Mouse (Mus musculus) forebrain, embryonic 13.5 days (tissue): Measurements from ENCODE around the gene Gskip. TPM values are rescaled to one million over a fixed set of nuclear protein-coding genes. Genes with fewer than 3 reads are reported as not detected.
A peak's percentile ranks its signal among the peaks of the same experiment; 100 is the strongest.

Experiments used
- ATAC-seq: fragments of 200-750 bp; cut with Nextera tagmentation; 2 replicates; pipeline ENCODE4 v1.8.0; 2017
- H3K27ac ChIP-seq: fragments of 300-500 bp; sonication (generic); 2 replicates; pipeline ENCODE4 v1.5.1; 2015; ENCODE audit warnings: inconsistent platforms, mild to moderate bottlenecking, moderate library complexity
- H3K27me3 ChIP-seq: fragments of 300-500 bp; sonication (generic); 2 replicates; pipeline ENCODE4 v1.6.1; 2015; ENCODE audit warnings: mild to moderate bottlenecking, inconsistent platforms
- H3K36me3 ChIP-seq: fragments of 300-500 bp; sonication (generic); 2 replicates; pipeline ENCODE4 v1.6.1; 2015; ENCODE audit warnings: mild to moderate bottlenecking, inconsistent platforms; ENCODE audit not compliant: poor library complexity, severe bottlenecking
- H3K4me1 ChIP-seq: fragments of 300-500 bp; sonication (generic); 2 replicates; pipeline ENCODE4 v1.6.1; 2015; ENCODE audit warnings: inconsistent platforms
- H3K4me2 ChIP-seq: fragments of 300-500 bp; sonication (generic); 2 replicates; pipeline ENCODE4 v1.6.1; 2015; ENCODE audit warnings: inconsistent platforms, mild to moderate bottlenecking, moderate library complexity
- H3K4me3 ChIP-seq: fragments of 300-500 bp; sonication (generic); 2 replicates; pipeline ENCODE4 v1.5.1; 2015; ENCODE audit warnings: mild to moderate bottlenecking, inconsistent platforms
- H3K9ac ChIP-seq: fragments of 300-500 bp; sonication (generic); 2 replicates; pipeline ENCODE4 v1.6.1; 2015; ENCODE audit warnings: mild to moderate bottlenecking, inconsistent platforms
- H3K9me3 ChIP-seq: fragments of 300-500 bp; sonication (generic); replicated peaks from 2 replicates; pipeline ENCODE4 v1.6.1; 2016; ENCODE audit warnings: inconsistent platforms
- WGBS: fragments of 180-500 bp; shearing (Covaris S2); methylation state at CpG from one replicate; pipeline ENCODE4 v1.1.7; 2015; 5-methylcytosine and 5-hydroxymethylcytosine counted together
- polyA plus RNA-seq: library from polyadenylated mRNA; unstranded; fragments of >200 nt; fragmentation: Nextera tagmentation; extraction: Ambion mirVana; gene quantifications from 2 replicates; pipeline ENCODE4 v1.2.1, GENCODE M21; 2015

Gskip gene
- polyA plus RNA-seq, 1 experiment from 2014 or later: 28.9 TPM

GRCm38 (mm10) chr12:105689435-105689834 is 4.8 kb downstream of the Gskip start:
- Histone ChIP-seq H3K36me3 (peaks cover 52% of the 10 kb centered on the region), H3K4me1 (peaks cover 12% of the 10 kb centered on the region), H3K27ac (no peak overlapping the region), H3K9ac (no peak overlapping the region), H3K9me3 (no peaks in the 10 kb centered on the region), H3K4me3 (no peak overlapping the region), H3K27me3 (no peaks in the 10 kb centered on the region), H3K4me2 (no peak overlapping the region)
- ATAC-seq: no peak
- 95% methylated on average over 13 of the region's 13 CpGs for whole genome bisulfite sequencing

DNA sequence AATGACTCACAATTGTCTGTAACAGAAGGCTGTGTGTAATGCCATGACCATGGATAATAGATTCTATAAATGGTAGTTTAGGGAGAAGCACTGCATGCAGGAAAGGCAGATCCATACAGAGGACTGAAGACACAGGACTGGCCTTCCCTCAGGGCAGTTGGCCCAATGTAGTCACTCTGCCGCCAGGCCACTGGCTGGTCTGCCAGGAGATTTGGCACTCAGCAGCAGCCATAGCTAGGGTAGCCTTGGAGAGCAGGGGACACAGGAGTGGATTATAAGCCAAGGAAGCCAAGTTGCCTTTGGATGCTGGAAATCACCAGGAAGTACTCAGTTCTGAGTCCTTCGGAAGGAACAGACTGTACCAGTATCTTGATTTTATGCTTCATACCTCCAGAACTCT is 9.4 kb downstream of the Gskip start:
- no peak for ATAC-seq
- Histone ChIP-seq H3K4me1 (no peaks in the 10 kb centered on the region), H3K27ac (no peak overlapping the region), H3K4me3 (no peak overlapping the region), H3K36me3 (peaks cover 59% of the 10 kb centered on the region), H3K9me3 (no peaks in the 10 kb centered on the region), H3K27me3 (no peaks in the 10 kb centered on the region), H3K9ac (no peak overlapping the region), H3K4me2 (no peak overlapping the region)
- WGBS: 98% methylated on average over 2 of the region's 2 CpGs

DNA sequence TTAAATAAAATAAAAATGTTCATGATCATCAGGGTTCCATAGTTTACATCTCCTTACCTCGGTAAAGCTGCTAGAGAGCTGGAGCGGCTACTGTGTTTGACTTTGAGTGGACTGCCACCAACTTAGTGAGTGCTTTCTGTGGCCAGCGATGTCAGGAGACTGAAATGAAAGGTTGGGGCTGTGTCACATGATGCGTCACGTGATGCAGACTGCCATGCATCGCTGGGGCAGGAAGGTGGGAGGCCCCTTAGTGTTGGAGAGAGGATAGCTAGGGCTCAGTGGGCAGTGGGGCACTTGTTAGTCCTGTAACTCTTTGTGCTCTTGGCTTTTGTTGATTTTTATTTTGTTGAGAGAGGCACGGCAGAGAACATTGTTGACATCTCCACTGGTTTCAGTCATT is 11.2 kb downstream of the Gskip start:
- H3K27ac ChIP-seq: no peak overlapping the region
- no peak overlapping the region for H3K9ac ChIP-seq
- ATAC-seq: no peak
- H3K4me2 ChIP-seq: no peak overlapping the region
- H3K36me3 ChIP-seq: peaks cover 57% of the 10 kb centered on the region
- H3K9me3 ChIP-seq: no peaks in the 10 kb centered on the region
- WGBS: 84% methylated on average over 7 of the region's 7 CpGs
- no peaks in the 10 kb centered on the region for H3K4me1 ChIP-seq
- H3K4me3 ChIP-seq: no peak overlapping the region
- H3K27me3 ChIP-seq: no peaks in the 10 kb centered on the region

DNA sequence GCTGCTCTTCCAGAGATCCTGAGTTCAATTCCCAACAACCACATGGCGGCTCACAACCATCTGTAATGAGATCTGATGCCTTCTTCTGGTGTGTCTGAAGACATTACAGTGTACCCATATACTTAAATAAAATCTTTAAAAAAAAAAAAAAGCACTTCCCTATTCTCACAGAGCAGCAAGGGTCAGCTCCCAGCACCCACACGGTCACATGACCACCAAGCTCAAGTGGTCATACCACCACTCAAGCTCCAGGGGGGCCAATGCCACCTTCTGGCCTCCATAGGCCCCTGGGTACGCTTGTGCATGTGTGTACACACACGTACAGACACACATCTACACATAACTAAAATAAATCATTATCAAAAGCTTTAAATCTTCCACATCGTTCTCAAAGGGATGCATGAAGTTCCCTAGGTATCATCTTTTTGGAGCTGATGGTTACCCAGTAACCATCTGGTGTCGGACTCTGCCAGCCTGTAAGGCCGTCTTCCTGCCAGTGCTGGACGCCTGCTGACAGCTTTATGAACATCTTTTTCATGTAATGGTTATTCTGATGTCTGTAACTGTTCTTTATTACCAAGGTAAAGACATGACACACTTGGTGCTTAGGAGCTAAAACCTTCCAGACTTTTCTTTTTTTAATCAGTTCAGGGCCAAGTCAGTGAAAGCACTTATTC is 12.6 kb downstream of the Gskip start:
- no peaks in the 10 kb centered on the region for H3K27me3 ChIP-seq
- WGBS: 93% methylated on average over 8 of the region's 8 CpGs
- H3K27ac ChIP-seq: no peak overlapping the region
- peaks cover 59% of the 10 kb centered on the region for H3K36me3 ChIP-seq
- H3K9ac ChIP-seq: no peak overlapping the region
- no peaks in the 10 kb centered on the region for H3K9me3 ChIP-seq
- no peaks in the 10 kb centered on the region for H3K4me1 ChIP-seq
- no peak overlapping the region for H3K4me2 ChIP-seq
- no peak overlapping the region for H3K4me3 ChIP-seq
- ATAC-seq: no peak

DNA sequence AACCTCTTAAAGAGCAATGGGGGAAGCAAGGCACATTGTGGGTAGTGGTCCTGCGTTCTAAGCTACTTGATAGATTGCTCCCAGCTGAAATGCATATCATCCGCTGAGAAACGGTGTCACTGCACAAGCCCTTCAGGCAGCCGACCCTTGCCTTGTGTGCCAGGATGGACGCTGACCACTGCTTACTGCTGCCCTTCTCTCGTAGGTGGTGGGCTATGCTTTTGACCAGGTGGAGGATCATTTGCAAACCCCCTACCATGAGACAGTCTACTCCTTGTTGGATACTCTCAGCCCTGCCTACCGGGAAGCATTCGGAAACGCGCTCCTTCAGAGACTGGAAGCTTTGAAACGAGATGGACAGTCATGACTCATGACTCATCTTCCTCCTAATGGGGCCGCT is 15.8 kb downstream of the Gskip start:
- Histone ChIP-seq H3K4me2 (no peak overlapping the region), H3K9me3 (no peaks in the 10 kb centered on the region), H3K9ac (no peak overlapping the region), H3K4me1 (peaks cover 1% of the 10 kb centered on the region), H3K27me3 (no peaks in the 10 kb centered on the region), H3K36me3 (peaks cover 46% of the 10 kb centered on the region), H3K4me3 (no peak overlapping the region), H3K27ac (no peak overlapping the region)
- WGBS: 97% methylated on average over 12 of the region's 12 CpGs
- ATAC-seq: no peak

- peaks cover 6% of the 10 kb centered on the region for H3K4me1 ChIP-seq
- H3K4me2 ChIP-seq: peak within 1 kb of the TSS; percentile 34; the same call in 1 of the 2 replicates
- peak; percentile 70; the same call in 1 of the 2 replicates for ATAC-seq
- no peak within 1 kb of the TSS for H3K4me3 ChIP-seq
- no peak within 1 kb of the TSS for H3K27ac ChIP-seq
- H3K36me3 ChIP-seq: peaks cover 20% of the 10 kb centered on the region
- H3K27me3 ChIP-seq: no peaks in the 10 kb centered on the region
- H3K9me3 ChIP-seq: no peaks in the 10 kb centered on the region
- 13% methylated on average over 22 of the region's 22 CpGs for WGBS
- no peak within 1 kb of the TSS for H3K9ac ChIP-seq
Observed at GRCm38 (mm10) chr12:105705799-105706487, 21.3 kb downstream of the Gskip start, which contains the start of gene Ak7. Ak7 (plus strand) TSS chr12:105705976.

DNA sequence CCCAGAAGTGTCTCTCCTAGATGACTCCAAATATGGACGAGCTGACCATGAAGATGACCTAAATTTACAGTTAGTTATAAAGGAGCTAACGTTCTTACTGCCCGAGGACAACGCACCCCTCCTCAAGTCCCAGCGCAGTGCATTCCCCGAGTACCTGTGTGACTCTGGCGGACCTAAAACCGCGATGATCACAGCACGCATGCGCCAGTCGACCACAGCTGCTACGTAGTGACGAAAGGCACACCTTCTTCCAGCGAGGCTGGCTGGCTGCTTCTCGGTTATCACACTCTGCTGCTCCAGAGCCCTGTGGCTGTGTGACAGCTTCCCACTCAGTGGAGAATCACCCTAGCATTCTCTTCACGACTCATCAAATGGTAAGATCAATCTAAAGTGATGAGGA is 34.0 kb downstream of the Gskip start:
- no peak for ATAC-seq
- no peak overlapping the region for H3K4me3 ChIP-seq

DNA sequence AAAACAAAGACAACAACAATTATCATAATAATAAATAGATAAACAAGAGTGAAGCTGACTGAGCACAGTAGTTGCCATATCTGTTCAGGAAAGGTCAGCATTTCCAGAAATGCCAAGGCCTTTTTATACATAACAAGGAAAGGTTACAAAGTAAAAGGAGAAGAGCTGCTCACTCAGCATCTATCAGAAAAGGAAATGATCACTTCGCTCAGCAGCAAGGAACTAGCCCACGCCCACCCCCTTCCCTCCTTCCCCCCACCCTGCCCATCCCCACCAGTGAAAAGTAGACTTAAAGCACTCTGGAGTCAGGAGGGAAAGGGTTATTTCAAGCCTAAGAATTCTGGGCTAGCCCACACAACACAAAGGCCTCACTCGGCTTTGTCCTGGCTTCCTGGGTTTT is 35.6 kb downstream of the Gskip start:
- Histone ChIP-seq H3K9me3 (no peaks in the 10 kb centered on the region), H3K4me2 (no peak overlapping the region), H3K36me3 (no peaks in the 10 kb centered on the region), H3K27me3 (no peaks in the 10 kb centered on the region), H3K4me3 (no peak overlapping the region), H3K27ac (no peak overlapping the region), H3K4me1 (peaks cover 9% of the 10 kb centered on the region), H3K9ac (no peak overlapping the region)
- no peak for ATAC-seq
- WGBS: 78% methylated on average over 3 of the region's 3 CpGs

More for the DNA sequence above, 34.0 kb downstream of the Gskip start:
- H3K9me3 ChIP-seq: no peaks in the 10 kb centered on the region
- no peak overlapping the region for H3K9ac ChIP-seq
- peak overlapping the region; percentile 19; the same call in 1 of the 2 replicates for H3K4me2 ChIP-seq
- no peak overlapping the region for H3K27ac ChIP-seq
- WGBS: 67% methylated on average over 17 of the region's 17 CpGs
- peaks cover 9% of the 10 kb centered on the region for H3K4me1 ChIP-seq
- H3K36me3 ChIP-seq: no peaks in the 10 kb centered on the region
- H3K27me3 ChIP-seq: no peaks in the 10 kb centered on the region

GRCm38 (mm10) chr12:105721452-105722132 is 37.0 kb downstream of the Gskip start:
- 0 out of 2 replicates have a peak, but pooled peaks have one; percentile 48 for ATAC-seq
- WGBS: 40% methylated on average over 14 of the region's 14 CpGs
- H3K9me3 ChIP-seq: no peaks in the 10 kb centered on the region
- peak overlapping the region; percentile 26; the same call in 1 of the 2 replicates for H3K9ac ChIP-seq
- no peaks in the 10 kb centered on the region for H3K36me3 ChIP-seq
- peak overlapping the region; percentile 49; the same call in 1 of the 2 replicates for H3K27ac ChIP-seq
- no peak overlapping the region for H3K4me3 ChIP-seq
- H3K4me2 ChIP-seq: 0 out of 2 replicates have a peak overlapping the region, but pooled peaks have one; percentile 4
- no peaks in the 10 kb centered on the region for H3K27me3 ChIP-seq
- H3K4me1 ChIP-seq: peaks cover 9% of the 10 kb centered on the region

DNA sequence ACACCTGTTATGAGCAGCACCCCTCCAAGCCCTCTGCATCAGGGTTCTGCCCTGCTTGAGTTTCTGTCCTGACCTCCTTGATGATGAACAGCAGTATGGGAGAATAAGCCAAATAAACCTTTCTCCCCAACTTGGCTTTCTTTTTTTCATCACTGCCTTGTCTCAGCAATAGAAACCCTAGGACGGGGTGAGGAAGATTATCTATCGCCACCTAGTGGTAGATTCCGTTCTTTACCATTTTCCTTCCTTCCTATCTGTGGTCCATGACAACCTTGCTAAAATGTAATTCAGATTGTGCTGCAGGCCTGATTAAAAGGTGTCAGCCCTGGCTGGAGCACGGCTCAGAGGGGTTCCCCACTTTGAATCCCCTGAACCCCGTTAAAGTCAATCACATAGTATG is 38.0 kb downstream of the Gskip start:
- H3K4me3 ChIP-seq: no peak overlapping the region
- H3K4me2 ChIP-seq: no peak overlapping the region
- H3K9ac ChIP-seq: no peak overlapping the region
- 0 out of 2 replicates have a peak overlapping the region, but pooled peaks have one; percentile 49 for H3K27ac ChIP-seq
- H3K36me3 ChIP-seq: no peaks in the 10 kb centered on the region
- ATAC-seq: peak; percentile 68
- H3K27me3 ChIP-seq: no peaks in the 10 kb centered on the region
- H3K9me3 ChIP-seq: no peaks in the 10 kb centered on the region
- H3K4me1 ChIP-seq: peaks cover 9% of the 10 kb centered on the region
- 3% methylated on average over 5 of the region's 5 CpGs for WGBS

DNA sequence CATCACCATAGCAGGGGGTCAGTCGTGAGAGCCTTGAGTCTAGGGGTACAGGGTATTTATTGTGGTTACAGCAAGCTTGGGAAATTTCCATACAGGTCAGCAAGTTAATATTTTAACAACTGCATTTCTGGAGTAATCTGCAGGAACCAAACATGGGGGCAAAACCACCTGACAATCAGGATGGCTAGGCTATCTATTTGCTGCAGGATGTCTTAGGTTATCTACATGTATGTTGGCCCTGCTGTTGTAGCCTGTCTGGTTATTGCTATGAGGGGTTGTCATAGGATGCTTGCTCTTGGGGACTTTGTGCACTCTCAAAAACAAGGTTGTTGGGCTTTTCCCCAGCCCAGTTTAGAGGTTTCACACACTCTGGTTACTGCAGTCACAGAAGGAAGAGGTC is 40.0 kb downstream of the Gskip start:
- no peak for ATAC-seq
- H3K27ac ChIP-seq: no peak overlapping the region
- WGBS: 61% methylated on average over 1 of the region's 1 CpGs

DNA sequence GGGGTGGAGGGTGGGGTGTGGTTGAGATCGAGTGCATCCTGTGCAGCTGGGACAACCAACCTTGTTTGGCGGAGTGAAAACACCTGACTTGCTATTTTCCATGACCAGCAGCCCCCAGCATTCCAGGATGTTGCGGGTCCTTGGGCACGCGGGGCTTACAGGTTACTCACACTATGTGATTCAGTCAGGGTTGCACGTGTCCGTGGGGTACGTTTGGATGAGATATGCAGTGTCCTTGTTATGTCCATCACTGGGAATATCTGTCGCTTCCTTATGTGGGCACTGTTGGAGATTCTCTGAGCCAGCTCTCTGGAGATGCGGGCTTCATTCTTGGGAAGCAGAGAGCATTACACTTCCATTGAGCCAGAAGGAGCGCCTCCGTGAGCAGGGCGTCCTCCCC is 41.1 kb downstream of the Gskip start:
- no peaks in the 10 kb centered on the region for H3K27me3 ChIP-seq
- ATAC-seq: no peak
- no peak overlapping the region for H3K4me3 ChIP-seq
- H3K36me3 ChIP-seq: no peaks in the 10 kb centered on the region
- no peak overlapping the region for H3K27ac ChIP-seq
- no peaks in the 10 kb centered on the region for H3K9me3 ChIP-seq
- WGBS: 80% methylated on average over 13 of the region's 13 CpGs
- no peak overlapping the region for H3K4me2 ChIP-seq
- H3K9ac ChIP-seq: no peak overlapping the region
- H3K4me1 ChIP-seq: peaks cover 9% of the 10 kb centered on the region

More for the DNA sequence above, 40.0 kb downstream of the Gskip start:
- Histone ChIP-seq H3K27me3 (no peaks in the 10 kb centered on the region), H3K9me3 (no peaks in the 10 kb centered on the region), H3K36me3 (no peaks in the 10 kb centered on the region), H3K9ac (no peak overlapping the region), H3K4me1 (peaks cover 9% of the 10 kb centered on the region), H3K4me3 (no peak overlapping the region), H3K4me2 (no peak overlapping the region)
